In the genomic region with DNA sequence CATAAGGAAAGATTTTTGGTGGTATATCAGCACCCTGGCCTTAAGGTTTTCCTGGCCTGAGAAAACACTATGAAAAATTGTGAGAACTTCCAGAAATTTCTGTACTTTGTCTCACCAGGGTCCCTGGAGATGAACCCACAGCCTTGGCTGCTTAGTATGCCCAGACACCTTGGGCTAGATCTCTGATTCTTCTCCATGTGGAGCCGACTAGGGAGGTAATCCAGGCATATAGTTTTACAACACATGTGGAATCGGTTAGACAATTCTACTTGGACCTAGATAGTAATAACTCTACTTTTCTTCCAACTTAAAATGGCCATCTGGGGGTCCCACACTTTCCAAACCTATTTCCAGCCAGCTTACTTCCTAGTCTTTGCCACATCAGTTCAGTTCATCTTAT, we compare ENCODE assay signal across 35 mouse cellular contexts.
"Had no signal": no experiment of that assay in that cellular context is flagged by ENCODE, and none has a peak within 500 bp of the region (broad histone marks: within the 10 kb centered on the region; RNA-seq: fewer than 3 reads in every experiment).

No protein-coding gene starts in this region.

- H3K4me2 ChIP-seq: heart, embryonic 11.5 days; heart, embryonic 12.5 days; heart, embryonic 13.5 days; heart, embryonic 15.5 days; hindbrain, embryonic 12.5 days; hindbrain, embryonic 13.5 days; hindbrain, embryonic 14.5 days; hindbrain, embryonic 15.5 days; intestine, embryonic 15.5 days; kidney, embryonic 15.5 days had no signal

- H3K36me3 ChIP-seq: heart, embryonic 10.5 days; heart, embryonic 12.5 days; heart, embryonic 13.5 days; heart, embryonic 15.5 days; hindbrain, embryonic 10.5 days; hindbrain, embryonic 12.5 days; hindbrain, embryonic 13.5 days; hindbrain, embryonic 15.5 days; intestine, embryonic 15.5 days; kidney, embryonic 15.5 days had no signal

- ATAC-seq: hindbrain, embryonic 16.5 days; hindbrain, postnatal 0 days; inflammation-experienced regulatory T-cells, adult 6 months; intestine, embryonic 15.5 days; intestine, embryonic 16.5 days; intestine, postnatal 0 days had no signal

- H3K9me3 ChIP-seq: heart, embryonic 10.5 days; heart, embryonic 12.5 days; heart, embryonic 13.5 days; heart, embryonic 15.5 days; hindbrain, embryonic 10.5 days; hindbrain, embryonic 12.5 days; hindbrain, embryonic 13.5 days; hindbrain, embryonic 15.5 days; intestine, embryonic 15.5 days; kidney, embryonic 15.5 days had no signal

- H3K27ac ChIP-seq: heart, embryonic 10.5 days; heart, embryonic 13.5 days; heart, embryonic 15.5 days; hindbrain, embryonic 10.5 days; hindbrain, embryonic 12.5 days; hindbrain, embryonic 13.5 days; hindbrain, embryonic 14.5 days; hindbrain, embryonic 15.5 days; hindbrain, postnatal 0 days; intestine, embryonic 15.5 days; kidney, embryonic 15.5 days; kidney, postnatal 0 days; layer of hippocampus, adult 2 months had no signal

- H3K9ac ChIP-seq: heart, embryonic 12.5 days; heart, embryonic 13.5 days; heart, embryonic 15.5 days; hindbrain, embryonic 12.5 days; hindbrain, embryonic 13.5 days; hindbrain, embryonic 14.5 days; hindbrain, embryonic 15.5 days; intestine, embryonic 15.5 days; kidney, embryonic 15.5 days had no signal

- H3K27me3 ChIP-seq: heart, embryonic 12.5 days; heart, embryonic 13.5 days; heart, embryonic 15.5 days; hindbrain, embryonic 12.5 days; hindbrain, embryonic 13.5 days; hindbrain, embryonic 15.5 days; intestine, embryonic 15.5 days; kidney, embryonic 15.5 days had no signal

- DNase-seq: heart, postnatal 10 days; heart, postnatal 14 days; heart, postnatal 36 days; heart, postnatal 4 days; kidney, adult 11 months; kidney, adult 18-20 months; kidney, adult 2 months; kidney, adult 8-10 months; kidney, adult 9 months; kidney, postnatal 10 days; kidney, postnatal 14 days; kidney, postnatal 25 days; kidney, postnatal 36 days; kidney, postnatal 4 days; layer of hippocampus, adult 9-11 months; layer of hippocampus, postnatal 36 days had no signal

- H3K4me1 ChIP-seq: heart, embryonic 13.5 days; heart, embryonic 15.5 days; hindbrain, embryonic 10.5 days; hindbrain, embryonic 12.5 days; hindbrain, embryonic 13.5 days; hindbrain, embryonic 15.5 days; intestine, embryonic 15.5 days; kidney, embryonic 15.5 days had no signal

- H3K4me3 ChIP-seq: heart, embryonic 10.5 days; heart, embryonic 12.5 days; heart, embryonic 13.5 days; heart, embryonic 15.5 days; hindbrain, embryonic 10.5 days; hindbrain, embryonic 12.5 days; hindbrain, embryonic 13.5 days; hindbrain, embryonic 15.5 days; intestine, embryonic 15.5 days; kidney, embryonic 15.5 days; layer of hippocampus, adult 2 months had no signal
